Mouse (Mus musculus): ENCODE data around the gene Hsfy2.

GRCm38 (mm10) chr1:56624304-56624703 lies 12.9 kb downstream of the Hsfy2 start:
- TF ChIP-seq POLR2A (IDR thresholded peaks at IDR 0.05; ENCODE audit: borderline replicate concordance, extremely low read depth, low read depth, low read length) (no peak), CTCF (IDR thresholded peaks at IDR 0.05; ENCODE audit: insufficient read depth, low read length) (no peak)

Measured in lung, adult 2 months (tissue).